Mouse (Mus musculus): ENCODE data around the gene Hmg20a.
"Not testable (repeated sequence)": the region's sequence is repeated elsewhere in the genome, so short reads cannot be mapped to it uniquely, and the experiment has no call there.

Gene Hmg20a

GRCm38 (mm10) chr9:56417948-56418737 is at the start of gene Hmg20a, which contains the start of gene Peak1:
TSS of gene Hmg20a (plus strand) at chr9:56418609.
TSS of gene Peak1 (minus strand) at chr9:56418067.
- in situ Hi-C loops (cut with MseI, MboI): no loop called here

DNA sequence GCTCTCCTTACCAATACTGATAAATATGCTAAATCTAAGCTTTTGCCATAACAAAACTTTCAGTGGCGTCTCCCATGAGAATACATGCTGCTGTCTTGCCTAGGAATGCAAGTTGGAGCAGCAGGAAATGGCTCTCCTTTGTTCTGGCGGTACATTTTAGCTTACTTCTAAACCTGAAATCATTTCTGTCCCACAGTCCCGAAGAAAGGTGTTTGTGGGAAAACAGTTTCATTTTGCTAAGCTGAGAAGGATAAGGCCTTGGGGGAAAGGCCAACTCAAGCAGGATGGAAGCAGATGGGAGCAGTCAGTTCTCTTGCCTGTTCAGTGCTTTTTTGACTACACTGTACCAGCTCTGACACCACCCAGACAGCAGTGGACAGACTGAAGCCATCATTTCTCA is 49.6 kb upstream of the Hmg20a start:
- in situ Hi-C loops (cut with MseI, MboI): no loop called here

DNA sequence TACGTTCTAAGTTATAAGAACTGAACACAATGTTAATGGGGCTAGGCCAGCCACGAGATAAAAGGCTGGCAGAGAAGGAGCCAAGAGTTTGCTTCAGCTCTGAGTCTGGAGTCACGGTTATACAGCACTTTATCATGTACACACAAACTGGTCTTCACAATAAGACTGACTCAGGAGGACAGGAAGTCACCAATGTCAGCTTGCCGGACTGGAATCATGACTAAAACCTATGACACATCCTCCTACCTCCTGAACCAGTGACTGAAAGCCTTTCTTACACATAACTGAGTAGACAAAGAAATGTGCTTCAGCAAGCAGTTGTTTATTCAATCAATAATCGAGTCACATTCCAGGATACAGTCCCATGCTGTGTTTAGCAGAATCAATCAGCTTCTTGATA is 47.7 kb upstream of the Hmg20a start:
- in situ Hi-C loops (cut with MseI, MboI): no loop called here

GRCm38 (mm10) chr9:56374401-56374800 is 44.0 kb upstream of the Hmg20a start:
- in situ Hi-C loops (cut with MseI, MboI): no loop called here

DNA sequence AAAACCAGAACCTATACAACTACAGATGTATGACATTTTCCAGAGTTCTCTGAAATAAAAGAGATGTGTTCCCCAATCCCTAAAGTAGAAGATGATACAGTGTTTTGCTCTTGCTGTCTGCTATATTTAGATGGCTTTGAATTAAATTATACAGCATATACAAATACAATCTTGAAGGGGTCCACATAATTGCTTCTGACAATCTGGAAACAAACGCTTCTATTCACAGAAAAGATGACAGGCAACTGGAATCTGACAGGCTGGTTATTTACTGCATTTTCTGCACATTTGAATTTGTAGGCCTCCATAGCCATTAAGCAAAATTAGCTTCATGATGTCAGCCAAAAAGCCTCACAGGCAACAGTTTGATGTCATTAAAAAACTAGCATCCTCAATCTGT is 35.6 kb upstream of the Hmg20a start:
- in situ Hi-C loops (cut with MseI, MboI): no loop called here

GRCm38 (mm10) chr9:56392857-56393256 is 25.6 kb upstream of the Hmg20a start:
- in situ Hi-C loops (cut with MseI, MboI): no loop called here

DNA sequence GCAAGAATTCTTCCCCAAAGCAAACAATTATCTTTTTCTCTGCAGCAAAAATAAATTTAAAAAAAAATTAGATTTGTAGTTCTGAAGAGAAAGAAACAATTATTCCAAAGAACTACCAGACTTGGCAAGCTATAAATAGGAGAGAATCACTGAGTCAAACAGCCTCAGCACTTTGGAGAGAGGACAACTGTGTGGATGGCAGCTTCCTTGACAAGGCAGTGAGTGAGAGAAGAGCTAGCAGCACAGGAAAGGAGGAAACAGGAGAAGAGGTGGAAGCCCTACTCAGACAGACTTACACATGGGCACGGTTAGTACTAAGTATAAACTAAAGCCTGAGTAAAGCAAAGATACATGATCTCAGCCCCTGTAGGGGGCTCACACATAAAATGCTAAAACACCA is 22.1 kb upstream of the Hmg20a start:
- in situ Hi-C loops (cut with MseI, MboI): no loop called here

- in situ Hi-C loops (cut with MseI, MboI): no loop called here
Observed at GRCm38 (mm10) chr9:56404619-56405018, 13.8 kb upstream of the Hmg20a start.

DNA sequence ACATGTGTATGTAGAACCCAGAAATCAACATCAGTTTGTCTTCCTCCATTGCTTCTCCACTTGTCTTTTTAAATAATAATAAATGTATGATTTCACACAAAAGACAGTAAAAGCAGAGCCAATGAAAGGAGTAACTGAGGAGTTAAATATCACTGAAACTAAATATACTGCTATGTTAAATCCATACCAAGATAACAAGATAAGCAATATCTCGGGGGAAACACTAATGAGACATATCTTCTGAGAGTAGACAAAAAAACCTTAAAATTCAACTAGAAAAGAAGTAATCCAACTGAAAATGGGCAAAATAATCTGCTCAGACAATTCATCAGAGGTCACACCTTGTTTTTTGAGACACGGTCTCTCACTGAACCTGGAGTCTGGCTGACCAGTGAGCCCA is 8.5 kb upstream of the Hmg20a start:
- in situ Hi-C loops (cut with MseI, MboI): no loop called here

- in situ Hi-C loops (cut with MseI, MboI): no loop called here
Observed at GRCm38 (mm10) chr9:56412716-56413115, 5.7 kb upstream of the Hmg20a start.

GRCm38 (mm10) chr9:56414322-56414721 is 4.1 kb upstream of the Hmg20a start:
- in situ Hi-C loops (cut with MseI, MboI): no loop called here

- in situ Hi-C loops (cut with MseI, MboI): no loop called here
Observed at GRCm38 (mm10) chr9:56415393-56415792, 3.0 kb upstream of the Hmg20a start.

DNA sequence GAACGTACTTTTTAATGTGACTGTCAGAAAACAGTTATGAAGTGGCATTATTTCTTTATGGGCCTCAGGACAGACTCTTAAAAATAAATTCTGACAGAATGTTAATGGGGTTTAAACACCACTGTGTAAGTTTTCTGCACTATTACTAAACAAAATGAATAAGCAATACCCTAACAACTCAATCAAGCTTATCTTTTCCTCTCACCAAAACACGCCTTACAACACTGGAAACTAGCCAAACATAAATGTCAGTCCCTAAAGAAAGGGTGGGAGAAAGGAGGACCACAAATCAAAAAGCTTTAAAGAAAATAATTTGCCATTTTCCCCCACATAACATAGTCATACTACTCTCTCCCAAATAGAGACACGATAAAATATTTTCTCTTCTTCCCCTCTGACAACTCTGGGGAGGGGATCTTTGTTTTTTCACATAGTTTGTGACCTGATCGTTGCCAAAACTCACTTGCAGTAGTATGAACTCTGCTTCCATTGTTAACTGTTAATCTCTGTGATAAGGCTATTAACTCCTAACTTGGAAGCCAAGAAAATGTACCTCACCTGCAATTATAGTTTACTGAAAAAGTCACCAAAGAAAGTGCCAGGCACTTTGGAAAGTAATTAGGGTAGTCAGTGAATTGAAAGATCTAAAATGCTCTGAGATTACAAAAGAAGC is 2.3 kb upstream of the Hmg20a start:
- in situ Hi-C loops (cut with MseI, MboI): no loop called here

GRCm38 (mm10) chr9:56417415-56417947 is 928 bp upstream of the Hmg20a start:
- in situ Hi-C loops (cut with MseI, MboI): no loop called here

DNA sequence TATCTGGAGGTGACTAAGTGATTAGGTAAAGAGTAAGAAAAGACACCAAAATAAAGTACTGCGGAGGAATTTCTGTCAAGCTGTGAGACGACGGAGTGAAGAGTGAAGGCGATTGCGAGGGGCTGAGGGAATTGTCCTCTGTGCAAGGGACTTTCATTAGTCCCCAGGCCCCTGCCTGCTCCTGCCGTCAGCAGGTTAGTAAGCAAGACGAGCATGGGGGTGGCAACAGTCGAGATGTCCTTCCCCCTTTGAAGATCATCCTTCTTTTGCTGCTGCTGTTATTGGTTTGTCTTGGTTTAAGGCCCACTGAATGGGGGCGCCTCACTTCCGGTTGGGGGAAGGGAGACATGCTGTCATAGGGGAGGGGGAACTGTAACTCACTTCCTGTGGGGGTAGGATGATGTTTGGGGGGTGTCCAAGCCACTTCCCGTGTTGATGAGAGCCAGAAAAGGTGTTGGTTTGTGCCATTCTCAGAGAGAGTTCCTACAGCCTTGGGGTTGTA is 380 bp downstream of the Hmg20a start:
- in situ Hi-C loops (cut with MseI, MboI): no loop called here

GRCm38 (mm10) chr9:56420236-56420635 is 1.8 kb downstream of the Hmg20a start:
- in situ Hi-C loops (cut with MseI, MboI): no loop called here

GRCm38 (mm10) chr9:56420892-56421601 is 2.6 kb downstream of the Hmg20a start:
- in situ Hi-C loops (cut with MseI, MboI): no loop called here

- in situ Hi-C loops (cut with MseI, MboI): no loop called here
Observed at GRCm38 (mm10) chr9:56421991-56422390, 3.6 kb downstream of the Hmg20a start.

- in situ Hi-C loops (cut with MseI, MboI): no loop called here
Observed at GRCm38 (mm10) chr9:56424861-56425260, 6.5 kb downstream of the Hmg20a start.

GRCm38 (mm10) chr9:56435821-56436526 is 17.6 kb downstream of the Hmg20a start:
- in situ Hi-C loops (cut with MseI, MboI): no loop called here

GRCm38 (mm10) chr9:56437300-56437892 is 19.0 kb downstream of the Hmg20a start:
- in situ Hi-C loops (cut with MseI, MboI): not testable (repeated sequence)

Data from mouse trophoblast stem cell (cell line).